32 mouse cellular contexts compared by ENCODE assay signal in the genomic region with DNA sequence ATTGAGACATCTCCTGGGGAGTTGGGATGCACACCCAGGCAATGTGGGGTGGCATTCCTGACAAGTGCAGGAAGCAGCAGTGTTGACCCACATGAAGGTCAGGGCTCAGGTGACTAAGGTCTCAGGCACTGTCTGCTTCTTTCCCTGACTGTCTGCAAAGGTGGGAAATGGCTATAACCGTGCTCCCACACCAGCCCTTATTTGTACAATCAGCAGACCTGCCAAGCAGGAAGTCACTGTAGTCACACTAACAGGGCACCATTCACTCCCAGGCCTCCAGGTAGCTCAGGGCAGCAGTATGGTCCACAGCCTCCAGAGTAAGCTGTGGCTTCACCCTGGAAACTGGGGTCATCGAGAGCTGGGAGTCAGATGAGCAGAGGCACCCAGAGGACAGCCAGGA. TPM values are rescaled to one million over a fixed set of nuclear protein-coding genes. Genes with fewer than 3 reads are reported as not detected.
DNase-seq lines count a peak whose midpoint lies in the region; ATAC-seq lines count a peak whose summit lies in the region.
"Had no signal": no experiment of that assay in that cellular context is flagged by ENCODE, and none has a peak within 500 bp of the region (broad histone marks: within the 10 kb centered on the region; RNA-seq: fewer than 3 reads in every experiment).

No protein-coding gene starts in this region.

- no peak overlapping the region for H3K4me2 ChIP-seq in hindbrain, embryonic 13.5 days
- H3K4me2 ChIP-seq: forebrain, embryonic 13.5 days; heart, embryonic 13.5 days; hindbrain, embryonic 12.5 days; intestine, embryonic 15.5 days had no signal

- ATAC-seq in hindbrain, embryonic 13.5 days (ENCODE audit: low FRiP score), result no peak
- ATAC-seq: forebrain, embryonic 13.5 days; forebrain, embryonic 16.5 days; hindbrain, embryonic 16.5 days; intestine, embryonic 15.5 days had no signal

- WGBS in hindbrain, embryonic 13.5 days, result 71% methylated on average over 2 of the region's 2 CpGs

- no peak overlapping the region for H3K4me3 ChIP-seq in hindbrain, embryonic 13.5 days
- H3K4me3 ChIP-seq: forebrain, embryonic 10.5 days; forebrain, embryonic 13.5 days; heart, embryonic 13.5 days; hindbrain, embryonic 12.5 days; intestine, embryonic 15.5 days had no signal

- H3K4me1 ChIP-seq in hindbrain, embryonic 13.5 days (replicated peaks), result no peaks in the 10 kb centered on the region
- H3K4me1 ChIP-seq: forebrain, embryonic 10.5 days; forebrain, embryonic 13.5 days; heart, embryonic 13.5 days; hindbrain, embryonic 12.5 days; intestine, embryonic 15.5 days had no signal

- intact Hi-C loops in heart, postnatal 25 days (cut with DNase I), result loop anchor here (10.0 kb wide), 1 partner anchor 128 kb away; no protein-coding TSS in a partner anchor

- peaks cover 62% of the 10 kb centered on the region for H3K27me3 ChIP-seq in hindbrain, embryonic 13.5 days

- H3K36me3 ChIP-seq in hindbrain, embryonic 13.5 days, result no peaks in the 10 kb centered on the region
- H3K36me3 ChIP-seq: forebrain, embryonic 10.5 days; G1E; heart, embryonic 13.5 days; hindbrain, embryonic 12.5 days; intestine, embryonic 15.5 days had no signal

- no peak overlapping the region for H3K9ac ChIP-seq in hindbrain, embryonic 13.5 days
- H3K9ac ChIP-seq: forebrain, embryonic 13.5 days; heart, embryonic 13.5 days; hindbrain, embryonic 12.5 days; intestine, embryonic 15.5 days had no signal

- no peaks in the 10 kb centered on the region for H3K9me3 ChIP-seq in hindbrain, embryonic 13.5 days
- H3K9me3 ChIP-seq: forebrain, embryonic 10.5 days; forebrain, embryonic 13.5 days; G1E; heart, embryonic 13.5 days; hindbrain, embryonic 12.5 days; intestine, embryonic 15.5 days had no signal

- peak; percentile 69 for DNase-seq in heart, adult 11 months
- DNase-seq in heart, postnatal 25 days (ENCODE audit: low spot score), result no peak
- peak; percentile 48 for DNase-seq in thymus, postnatal 14 days
- DNase-seq in thymus, postnatal 10 days (ENCODE audit: low spot score in 2 of 2), result no peak
- DNase-seq in adipocyte (ENCODE audit: low spot score), result peak; percentile 3
- DNase-seq in lung, postnatal 4 days, result no peak
- DNase-seq in adrenal gland, postnatal 14 days, result no peak
- DNase-seq: adrenal gland, adult 2 months; adrenal gland, postnatal 25 days; cerebellum, adult 11-12 months; cerebellum, adult 8-10 months; cerebellum, postnatal 10 days; cerebellum, postnatal 36 days; gastrocnemius, postnatal 10 days; gastrocnemius, postnatal 36 days; heart, postnatal 14 days had no signal

- no peak overlapping the region for H3K27ac ChIP-seq in hindbrain, embryonic 13.5 days
- H3K27ac ChIP-seq: forebrain, embryonic 10.5 days; forebrain, embryonic 13.5 days; heart, embryonic 13.5 days; hindbrain, embryonic 12.5 days; intestine, embryonic 15.5 days had no signal

RNA-seq across cellular contexts. Expression of a gene that starts 2.3 kb away (rescaled TPM):
- not detected for total RNA-seq in heart, postnatal 25 days (2021)
- polyA plus RNA-seq in hindbrain, embryonic 13.5 days (2015; fragmentation: Nextera tagmentation; extraction: Ambion mirVana), result not detected in 2 replicates
- 0.44 TPM in 1 of 2 replicates, not detected in the other for total RNA-seq in adrenal gland, postnatal 14 days (2021)
- total RNA-seq: adrenal gland, adult 2 months; adrenal gland, postnatal 25 days; gastrocnemius, adult 18-20 months; gastrocnemius, postnatal 10 days; granulocyte monocyte progenitor cell, adult 5-6 weeks; heart, adult 8-10 months had no signal
- polyA plus RNA-seq: adrenal gland, adult 2 months; brain, embryonic 14.5 days; embryonic facial prominence, embryonic 11.5 days; embryonic facial prominence, embryonic 14.5 days; forebrain, embryonic 10.5 days; forebrain, embryonic 13.5 days; forebrain, embryonic 16.5 days; G1E; hindbrain, embryonic 12.5 days; hindbrain, embryonic 16.5 days had no signal

RNA-seq across cellular contexts. Expression of a gene that starts 24.0 kb away (rescaled TPM):
- total RNA-seq in heart, postnatal 25 days (2021), result not detected
- not detected in 2 replicates for polyA plus RNA-seq in hindbrain, embryonic 13.5 days (2015; fragmentation: Nextera tagmentation; extraction: Ambion mirVana)
- total RNA-seq in adrenal gland, postnatal 14 days (2021), result not detected in 2 replicates
- total RNA-seq: adrenal gland, adult 2 months; adrenal gland, postnatal 25 days; G1E; gastrocnemius, adult 18-20 months; gastrocnemius, postnatal 10 days; gastrocnemius, postnatal 36 days; granulocyte monocyte progenitor cell, adult 5-6 weeks; heart, adult 8-10 months; heart, postnatal 14 days; hematopoietic stem cell, adult 5-6 weeks had no signal
- polyA plus RNA-seq: adrenal gland, adult 2 months; brain, embryonic 14.5 days; embryonic facial prominence, embryonic 11.5 days; embryonic facial prominence, embryonic 14.5 days; forebrain, embryonic 10.5 days; forebrain, embryonic 13.5 days; forebrain, embryonic 16.5 days; G1E; hindbrain, embryonic 12.5 days; hindbrain, embryonic 16.5 days had no signal

Comparison
In these comparisons a context has a peak if more than half of its experiments do, and no peak if none do; other contexts are left out.
1. DNase-seq: peak in heart, adult 11 months (single experiment), thymus, postnatal 14 days (single experiment) and adipocyte (single experiment); none in heart, postnatal 25 days (single experiment), thymus, postnatal 10 days (0 of 2), lung, postnatal 4 days (0 of 2) and adrenal gland, postnatal 14 days (single experiment).